Mouse (Mus musculus): ENCODE data around the gene Hoxb3.

Hoxb3 gene

DNA sequence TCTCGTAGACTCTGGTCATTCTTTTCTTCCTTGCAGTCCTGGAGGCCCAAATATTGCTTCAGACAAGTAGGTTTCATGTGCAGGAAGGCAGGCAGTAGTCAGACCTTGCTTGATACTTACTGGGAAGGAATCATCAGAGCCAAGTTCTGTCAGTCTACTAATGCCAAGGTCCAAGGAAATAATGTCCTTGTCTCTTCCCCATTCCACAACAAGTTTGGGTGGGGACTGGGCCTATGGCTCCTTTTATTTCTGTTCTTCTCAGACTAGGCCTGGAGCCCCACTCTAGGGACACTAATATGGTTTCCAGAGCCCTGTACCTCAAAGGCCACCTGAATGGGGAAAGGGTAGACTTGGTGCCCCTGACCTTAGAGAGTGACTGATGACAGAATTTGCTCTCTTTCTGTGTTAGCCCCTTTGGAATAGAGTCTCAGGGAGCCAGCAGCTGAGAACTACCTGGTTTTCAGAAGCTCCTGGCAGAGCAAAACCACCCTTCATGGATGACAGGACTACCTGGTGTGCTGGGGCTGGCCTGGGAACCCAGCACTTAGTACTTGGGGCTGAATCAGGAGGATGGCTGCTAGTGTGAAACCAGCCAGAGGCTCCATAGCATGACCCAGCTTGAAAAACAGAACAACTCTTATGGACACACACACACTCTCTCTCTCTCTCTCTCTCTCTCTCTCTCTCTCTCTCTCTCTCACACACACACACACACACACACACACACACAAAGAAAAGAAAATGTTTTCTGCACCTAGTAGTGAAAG lies 34.5 kb upstream of the Hoxb3 start:
- no peak for DNase-seq (ENCODE audit: low read depth)

DNA sequence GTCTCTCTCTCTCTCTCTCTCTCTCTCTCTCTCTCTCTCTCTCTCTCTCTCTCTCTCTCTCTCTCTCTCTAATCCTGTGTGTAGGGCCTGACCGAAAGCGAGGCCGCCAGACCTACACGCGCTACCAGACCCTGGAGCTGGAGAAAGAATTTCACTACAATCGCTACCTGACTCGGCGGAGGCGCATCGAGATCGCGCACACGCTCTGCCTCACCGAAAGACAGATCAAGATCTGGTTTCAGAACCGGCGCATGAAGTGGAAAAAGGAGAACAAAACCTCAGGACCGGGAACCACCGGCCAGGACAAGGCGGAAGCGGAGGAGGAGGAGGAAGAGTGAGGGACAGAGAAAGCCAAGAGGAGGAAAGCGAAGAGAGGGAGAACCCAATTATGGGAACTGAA lies 33.8 kb upstream of the Hoxb3 start:
- DNase-seq (ENCODE audit: low read depth) = no peak

DNA sequence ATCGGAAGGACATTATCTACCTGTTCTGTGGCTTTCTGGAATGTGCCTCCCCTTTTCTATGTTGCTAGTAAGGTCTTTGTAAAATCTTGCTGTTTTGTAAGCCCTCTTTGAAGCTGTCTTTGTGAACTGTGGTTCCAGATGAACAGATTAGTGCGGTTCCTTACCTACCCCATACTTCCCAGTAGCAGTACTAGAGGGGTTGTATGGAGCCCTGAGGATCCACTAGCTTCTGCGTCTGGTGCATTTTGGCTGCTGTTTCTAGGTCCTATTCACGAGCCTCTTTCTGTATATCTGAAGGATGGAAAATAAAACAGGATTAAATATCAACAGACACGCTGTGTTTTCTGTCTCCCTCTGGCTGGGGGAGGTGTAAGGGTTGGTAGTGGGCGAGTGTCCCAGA lies 33.3 kb upstream of the Hoxb3 start:
- no peak for DNase-seq (ENCODE audit: low read depth)

DNA sequence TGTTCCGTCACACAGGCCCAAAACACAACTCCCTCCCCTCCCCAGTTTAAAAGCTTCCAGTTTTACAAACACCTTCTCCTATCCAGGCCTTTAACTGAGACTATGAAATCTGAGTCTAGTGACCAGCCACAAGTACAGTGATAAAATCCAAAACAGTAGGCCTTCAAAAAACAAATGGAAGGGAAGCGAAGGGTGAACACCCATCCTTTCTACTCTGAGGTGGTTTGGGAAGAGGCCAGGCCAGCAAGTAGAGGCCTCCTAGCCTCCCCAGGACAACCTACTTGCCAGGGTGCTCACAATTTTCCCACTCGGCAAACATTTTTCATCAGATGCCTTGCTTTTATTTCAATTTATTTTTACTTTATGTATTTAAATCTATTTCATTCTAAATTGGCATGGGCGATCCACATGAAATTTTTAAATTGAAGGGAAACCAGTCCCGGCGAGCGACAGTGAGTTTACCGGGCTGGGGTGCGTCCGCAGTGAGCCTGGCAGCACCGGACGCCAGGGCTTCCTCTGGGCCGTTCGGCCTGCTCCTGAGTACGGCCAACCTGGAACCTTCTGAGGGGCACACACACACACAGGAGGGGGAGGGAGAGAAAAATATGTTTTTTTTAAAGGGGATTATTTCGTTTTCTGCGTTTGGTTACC lies 32.3 kb upstream of the Hoxb3 start:
- DNase-seq (ENCODE audit: low read depth) = no peak

DNA sequence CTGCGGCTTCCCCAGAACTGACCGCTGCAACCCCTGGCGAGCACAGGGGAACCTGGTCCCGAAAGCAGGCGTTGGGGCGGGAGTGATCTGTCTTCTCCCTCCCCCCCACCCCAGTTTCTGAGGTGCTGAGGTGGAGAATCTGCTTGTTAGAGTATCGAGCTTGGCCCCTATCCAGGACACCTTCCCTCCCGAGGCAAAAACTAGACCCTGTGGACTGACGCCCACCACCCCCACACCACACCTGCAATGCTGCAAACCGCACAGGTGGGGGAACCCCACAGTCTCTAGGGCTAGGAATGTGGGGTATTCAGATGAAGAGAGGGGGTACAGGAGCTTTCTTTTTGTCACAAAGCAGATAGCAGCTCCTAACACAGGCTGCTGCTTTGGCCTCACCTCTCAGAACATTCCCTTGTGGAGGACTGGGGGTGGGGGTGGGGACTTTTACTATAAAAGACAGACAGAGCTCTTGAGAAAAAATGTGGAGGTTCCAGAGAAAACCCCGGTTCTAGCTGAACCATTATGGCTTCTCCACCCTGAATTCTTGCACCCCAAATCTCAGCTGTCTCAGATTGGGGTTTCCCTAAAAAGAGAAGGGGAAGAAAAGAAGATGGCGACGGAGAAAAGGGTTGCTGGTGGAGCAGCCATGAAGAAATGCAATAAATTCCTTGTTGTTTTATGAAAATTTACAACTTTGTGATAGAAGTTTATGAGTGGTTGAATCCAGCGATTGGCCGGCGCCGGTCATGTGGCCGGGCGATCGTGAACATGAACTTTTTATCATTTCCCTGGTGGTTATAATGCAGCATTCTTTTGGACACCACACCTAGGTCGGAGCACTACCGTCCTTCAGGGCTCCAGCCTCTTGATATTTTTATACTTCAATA lies 31.2 kb upstream of the Hoxb3 start, which contains the start of gene Hoxb6:
Gene Hoxb6 (plus strand): TSS at position 796 of the 884 bp plus-strand sequence.
- no peak for DNase-seq (ENCODE audit: low read depth)

DNA sequence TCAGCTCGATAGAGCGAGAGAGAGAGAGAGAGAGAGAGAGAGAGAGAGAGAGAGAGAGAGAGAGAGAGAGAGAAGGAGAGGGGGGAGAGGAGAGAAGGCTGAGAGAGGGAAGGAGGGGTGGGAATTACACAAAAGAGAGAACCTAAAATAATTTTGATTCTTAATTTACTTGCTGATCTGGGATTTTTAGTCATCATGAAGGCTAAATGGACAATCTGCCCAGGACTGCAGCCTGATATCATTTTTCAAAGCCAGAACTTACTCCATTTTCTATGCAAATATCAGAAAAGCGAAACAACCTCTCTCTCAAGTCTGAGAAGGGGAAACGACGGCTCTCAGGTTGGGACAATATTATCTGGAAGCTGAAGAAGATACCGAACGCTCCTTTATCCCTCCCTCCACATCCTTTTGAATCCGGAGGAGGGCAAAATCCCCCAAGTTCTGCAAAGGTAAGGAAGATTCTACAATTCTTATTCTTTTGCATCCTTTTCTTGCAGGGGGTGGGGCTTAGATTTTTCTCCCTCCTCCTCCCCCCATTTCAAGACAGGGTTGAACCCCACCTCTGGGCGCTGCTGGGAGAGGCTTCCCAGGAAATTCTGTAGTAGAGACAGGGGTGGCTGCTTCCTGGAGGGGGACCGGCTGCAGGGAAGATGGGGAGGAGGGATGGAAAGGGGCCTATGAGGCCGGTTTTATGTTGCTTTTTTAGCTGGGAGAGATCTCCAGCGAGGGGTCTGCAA lies 30.4 kb upstream of the Hoxb3 start:
- DNase-seq (ENCODE audit: low read depth) = no peak

DNA sequence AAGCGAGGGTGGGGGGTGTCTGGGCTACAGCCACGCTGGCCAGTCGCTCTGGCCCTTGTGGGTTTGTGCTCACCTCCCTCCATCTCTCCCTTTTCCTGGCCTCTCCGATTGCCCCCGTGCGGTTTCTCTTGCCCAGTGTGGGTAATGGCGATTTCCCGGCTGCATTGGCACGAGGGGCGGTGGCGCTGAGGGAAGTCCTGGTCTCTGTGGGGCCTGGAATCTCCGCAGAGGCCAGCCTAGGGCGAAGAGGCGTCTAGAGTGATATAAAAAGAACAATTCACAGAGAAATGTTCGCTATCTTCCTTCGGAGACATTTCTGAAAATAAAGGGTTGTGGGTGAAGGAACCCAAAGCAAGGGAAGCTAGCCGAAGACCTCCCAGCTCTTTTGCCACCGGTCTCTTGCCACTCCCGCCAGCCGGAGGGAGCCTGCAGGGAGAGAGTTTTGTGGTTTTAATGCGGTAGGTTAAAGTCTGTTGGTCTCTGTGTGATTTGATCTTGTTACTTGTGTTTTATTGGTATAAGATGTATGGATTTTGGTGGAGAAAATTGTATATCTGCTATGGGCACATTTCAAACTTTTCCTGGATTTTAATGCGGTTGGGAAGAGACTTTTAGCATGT lies 29.7 kb upstream of the Hoxb3 start:
- DNase-seq (ENCODE audit: low read depth) = no peak

DNA sequence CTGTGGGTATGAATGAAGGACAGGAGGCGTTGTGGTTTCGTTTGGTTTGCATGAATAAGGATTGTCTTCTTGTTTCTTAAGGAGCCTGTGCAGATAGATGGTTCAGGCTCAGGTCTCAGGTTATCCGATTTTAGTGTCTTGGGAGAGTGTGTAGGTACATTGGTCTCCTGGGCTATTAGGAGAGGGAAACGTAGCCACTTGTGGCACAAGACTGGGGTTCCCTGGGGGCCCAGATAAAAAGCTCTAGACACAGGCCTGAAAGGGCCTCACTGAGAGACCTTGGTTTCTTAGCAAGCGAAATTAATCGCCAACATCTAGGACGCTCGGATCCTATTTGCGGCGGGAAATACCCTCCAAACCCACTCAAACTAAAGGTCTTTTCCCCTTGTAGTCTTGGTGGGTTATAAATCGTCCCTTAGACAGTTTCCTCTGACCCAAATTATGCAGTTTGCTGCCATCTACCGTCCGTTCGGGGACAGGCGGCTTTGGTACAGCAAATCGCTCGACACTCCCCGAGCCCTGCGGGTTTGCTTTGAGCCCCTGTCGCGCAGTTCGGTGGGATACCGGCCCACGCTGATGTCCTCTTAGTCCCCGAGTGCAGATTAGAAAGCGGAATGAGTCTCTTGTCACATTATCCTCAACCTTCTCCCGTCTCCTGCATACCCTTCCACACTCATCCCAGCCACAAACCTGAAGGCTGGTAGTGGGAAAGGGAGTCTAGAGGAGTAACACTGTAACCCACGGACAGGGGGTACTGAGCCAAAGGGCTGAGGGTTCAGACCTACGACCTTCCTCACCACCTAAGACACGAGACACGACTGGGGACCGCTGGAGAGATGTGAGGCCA lies 28.7 kb upstream of the Hoxb3 start:
- peak; percentile 89 for DNase-seq (ENCODE audit: low read depth)

DNA sequence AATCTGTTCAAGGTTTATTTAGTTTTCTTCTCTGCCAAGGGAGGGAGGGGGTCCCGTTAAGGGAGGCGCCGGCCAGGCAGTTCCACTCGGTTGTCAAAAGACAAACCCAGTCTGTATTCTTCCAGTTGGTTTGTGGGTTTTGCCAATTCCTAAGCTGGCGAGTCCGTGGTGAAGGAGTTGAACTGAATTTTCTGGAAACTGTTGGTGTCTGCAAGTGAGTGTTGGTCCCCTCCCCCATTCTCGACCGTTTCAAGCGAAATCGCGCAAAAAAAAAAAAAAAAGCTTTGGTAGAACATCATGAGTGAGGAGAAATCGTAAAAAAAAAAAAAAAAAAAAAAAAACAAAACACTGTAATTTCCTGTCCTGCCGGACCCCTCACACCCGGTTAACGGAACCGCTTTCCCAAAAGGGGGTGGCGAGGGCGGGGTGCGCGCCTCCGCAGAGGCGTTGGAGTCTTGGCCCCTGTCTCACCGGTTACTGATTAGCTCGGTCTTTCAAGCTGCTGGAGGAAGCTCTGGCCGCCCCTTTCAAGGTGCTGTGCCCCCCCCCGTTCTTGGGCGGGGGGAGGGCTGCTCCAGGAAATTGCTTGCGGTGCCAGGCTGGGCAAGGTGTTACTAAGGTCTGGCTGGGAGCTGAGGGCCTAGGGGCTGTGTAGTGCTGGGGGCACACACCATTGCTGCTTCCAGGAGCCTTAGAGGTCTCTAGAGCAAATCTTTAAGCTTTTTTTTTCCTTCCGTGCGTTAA lies 27.9 kb upstream of the Hoxb3 start:
- no peak for DNase-seq (ENCODE audit: low read depth)

DNA sequence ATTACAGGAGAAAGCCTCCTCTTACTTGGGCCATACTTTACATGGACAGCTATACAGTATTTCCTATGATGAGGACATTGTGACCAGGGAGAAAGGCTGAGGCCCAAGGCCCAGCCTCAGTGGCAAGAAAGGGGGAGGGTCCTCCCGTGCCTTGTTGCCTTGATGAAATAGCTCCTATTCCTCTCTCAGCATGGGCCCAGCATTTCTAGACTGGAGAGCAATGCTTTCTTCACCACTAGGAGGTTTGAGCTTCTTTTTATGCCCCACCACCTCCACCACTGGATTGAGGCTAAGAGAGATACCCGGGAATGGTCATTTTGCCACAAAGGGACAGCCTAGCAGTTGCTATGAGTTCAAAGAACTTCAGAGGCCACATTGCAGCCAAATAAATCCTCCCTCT lies 26.1 kb upstream of the Hoxb3 start:
- DNase-seq (ENCODE audit: low read depth) = no peak

DNA sequence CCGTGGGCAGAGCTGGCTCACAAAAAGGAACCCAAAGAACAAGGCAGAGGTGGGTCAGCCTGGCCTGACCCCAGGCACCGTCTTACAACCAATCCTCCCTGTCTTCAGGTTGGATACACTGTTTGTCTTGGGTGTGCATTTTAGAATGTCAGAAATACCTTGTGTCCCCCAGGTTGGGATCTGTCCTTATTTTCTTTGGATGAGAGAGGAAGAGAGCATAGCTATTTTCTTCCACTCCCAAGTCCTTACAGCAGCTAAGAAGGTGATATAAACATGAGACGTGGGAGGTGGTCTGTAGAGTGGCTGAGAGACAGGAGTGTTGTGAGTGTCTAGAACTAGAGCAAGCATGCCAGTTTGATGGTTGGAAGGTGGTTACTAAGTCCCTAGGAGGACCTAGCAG lies 25.7 kb upstream of the Hoxb3 start:
- DNase-seq (ENCODE audit: low read depth) = no peak

DNA sequence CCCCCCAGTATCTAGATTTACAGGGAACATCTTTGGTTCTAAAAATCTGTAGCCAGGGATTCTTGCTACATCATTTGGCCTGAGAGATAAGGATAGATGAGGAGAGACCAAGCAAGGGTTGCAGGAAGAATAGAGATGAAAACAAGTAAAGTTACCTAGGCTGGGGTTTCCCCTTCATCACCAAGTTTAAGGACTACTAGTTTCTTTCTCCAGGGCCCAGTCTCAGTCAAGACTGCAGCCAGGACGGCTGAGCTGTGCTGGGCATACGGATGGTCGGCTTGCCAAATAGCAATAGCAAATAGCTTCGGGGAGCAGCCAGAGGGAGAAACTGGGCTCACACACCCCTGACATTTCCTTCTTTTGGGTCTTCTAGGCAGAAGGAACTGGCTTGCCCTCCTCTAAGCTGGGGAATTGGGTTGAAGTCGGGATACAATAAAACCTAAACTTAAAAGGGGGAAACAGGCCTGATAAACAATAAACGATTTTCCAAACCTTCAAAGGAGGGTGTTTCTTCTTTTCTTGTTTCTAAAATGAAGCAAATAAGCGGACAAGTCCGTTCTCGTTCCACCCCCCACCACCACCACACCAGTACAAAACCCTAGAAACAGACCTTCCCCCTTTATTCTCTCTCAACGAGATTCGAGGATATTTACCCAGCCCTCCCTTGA lies 25.0 kb upstream of the Hoxb3 start:
- no peak for DNase-seq (ENCODE audit: low read depth)

DNA sequence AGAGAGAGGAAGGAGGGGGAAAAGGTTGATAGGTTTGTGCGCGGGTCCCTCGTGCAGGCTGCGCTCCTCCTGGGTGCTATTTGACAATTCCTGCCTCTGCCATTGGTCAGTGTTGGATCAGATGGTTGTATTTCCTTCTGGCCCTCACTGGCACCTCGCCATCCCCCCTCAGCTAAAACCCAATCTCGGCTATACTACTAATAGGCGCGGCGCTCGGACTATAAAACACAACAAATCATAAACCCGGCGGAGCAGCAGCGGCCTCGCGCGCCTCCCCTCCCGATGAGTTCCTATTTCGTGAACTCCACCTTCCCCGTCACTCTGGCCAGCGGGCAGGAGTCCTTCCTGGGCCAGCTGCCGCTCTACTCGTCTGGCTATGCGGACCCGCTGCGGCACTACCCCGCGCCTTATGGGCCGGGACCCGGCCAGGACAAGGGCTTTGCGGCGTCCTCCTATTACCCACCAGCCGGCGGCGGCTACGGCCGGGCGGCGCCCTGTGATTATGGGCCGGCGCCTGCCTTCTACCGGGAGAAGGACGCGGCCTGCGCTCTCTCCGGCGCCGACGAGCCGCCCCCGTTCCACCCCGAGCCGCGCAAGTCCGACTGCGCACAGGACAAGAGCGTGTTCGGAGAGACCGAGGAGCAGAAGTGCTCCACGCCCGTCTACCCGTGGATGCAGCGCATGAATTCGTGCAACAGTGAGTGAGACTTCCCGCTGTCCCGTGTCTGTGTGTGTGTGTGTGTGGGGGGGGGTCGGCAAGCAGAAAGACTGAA lies 24.0 kb upstream of the Hoxb3 start:
- no peak for DNase-seq (ENCODE audit: low read depth)

DNA sequence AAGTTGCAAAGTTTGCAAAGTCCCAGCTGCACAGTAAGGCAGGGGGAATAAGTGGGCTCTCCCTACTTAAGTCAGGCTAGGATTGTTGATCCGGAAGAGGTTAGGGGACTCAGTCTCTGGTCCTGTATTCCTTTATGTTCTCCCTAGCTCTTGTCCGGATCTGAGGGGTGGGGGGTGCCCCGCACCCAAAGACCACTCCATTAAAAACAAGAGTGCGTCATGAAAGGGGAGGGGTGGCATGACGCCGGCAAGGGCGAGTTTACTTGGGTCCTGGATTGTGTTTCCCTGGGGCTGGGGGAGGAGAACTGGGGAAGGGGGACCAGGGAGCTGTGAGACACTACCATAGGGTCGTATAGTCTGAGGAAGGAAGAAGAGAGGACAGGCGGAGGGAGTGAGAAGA lies 23.3 kb upstream of the Hoxb3 start:
- no peak for DNase-seq (ENCODE audit: low read depth)

DNA sequence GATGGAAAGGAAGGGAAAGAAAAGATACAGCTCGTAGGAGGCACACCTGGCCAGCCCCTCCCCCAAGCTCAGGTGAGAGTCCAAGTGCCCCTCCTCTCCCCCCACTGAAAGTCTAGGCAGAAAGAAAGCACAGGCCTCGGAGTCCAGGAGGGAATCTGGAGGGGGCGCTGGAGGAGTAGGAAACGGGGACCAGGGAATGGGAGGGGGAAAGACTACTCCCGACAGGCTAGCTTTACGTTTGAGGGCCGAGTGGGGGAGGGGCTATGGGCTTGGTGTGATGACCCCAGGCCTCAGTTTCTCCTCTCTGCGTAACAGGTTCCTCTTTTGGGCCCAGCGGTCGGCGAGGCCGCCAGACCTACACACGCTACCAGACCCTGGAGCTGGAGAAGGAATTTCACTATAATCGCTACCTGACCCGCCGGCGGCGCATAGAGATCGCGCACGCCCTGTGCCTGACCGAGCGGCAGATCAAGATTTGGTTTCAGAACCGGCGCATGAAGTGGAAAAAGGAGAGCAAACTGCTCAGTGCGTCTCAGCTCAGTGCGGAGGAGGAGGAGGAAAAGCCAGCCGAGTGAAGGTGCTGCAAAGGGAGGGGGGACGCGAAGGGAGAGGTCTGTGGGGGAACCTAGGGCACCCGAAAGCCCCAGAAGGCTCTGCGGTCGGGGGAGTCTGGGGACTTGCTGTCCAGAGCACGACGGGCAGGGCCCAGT lies 22.6 kb upstream of the Hoxb3 start:
- DNase-seq (ENCODE audit: low read depth) = no peak

DNA sequence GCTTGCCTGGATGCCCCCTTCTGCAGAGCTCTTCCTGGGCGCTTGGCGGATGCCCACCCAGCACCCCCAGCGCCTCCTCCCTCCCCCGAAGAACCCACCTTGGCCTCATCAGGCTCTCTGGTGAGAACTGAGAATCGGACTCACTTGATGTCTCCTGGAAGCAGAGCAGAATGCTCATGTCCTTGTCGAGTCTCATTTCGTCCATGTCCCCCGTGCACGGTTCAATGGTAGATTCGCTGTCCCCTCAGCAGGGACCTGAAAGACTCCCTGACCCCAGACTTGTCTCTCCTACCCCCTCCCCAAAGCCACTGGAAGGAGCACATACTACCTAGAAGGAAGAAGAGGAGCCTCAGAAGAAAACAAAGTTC lies 22.1 kb upstream of the Hoxb3 start:
- no peak for DNase-seq (ENCODE audit: low read depth)

DNA sequence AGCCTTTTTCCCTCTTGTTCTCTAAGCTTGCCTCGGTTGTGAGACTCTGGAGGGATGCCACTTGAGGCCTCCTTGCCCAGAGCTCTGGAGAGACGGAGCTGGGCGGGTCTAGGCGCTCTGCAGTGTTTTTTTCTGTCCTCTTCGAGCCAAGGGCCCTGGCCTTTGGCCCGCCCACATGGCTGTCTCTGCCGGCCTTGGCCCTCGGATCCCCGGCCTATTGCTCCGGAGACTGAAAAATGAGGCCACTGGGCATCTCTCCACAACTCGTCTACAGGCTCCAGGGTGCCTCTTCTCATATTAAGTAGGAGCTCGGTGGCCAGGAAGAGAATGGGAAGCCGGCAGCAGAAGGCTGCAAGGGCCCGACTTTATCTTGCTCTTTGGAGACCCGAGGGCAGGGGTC lies 21.3 kb upstream of the Hoxb3 start:
- DNase-seq (ENCODE audit: low read depth) = no peak

Measured in naive thymus-derived CD4-positive, alpha-beta T cell, adult 2 months (primary cell).